Mouse (Mus musculus) heart, adult 2 months (tissue): ENCODE measurements around the gene Awat2. TPM values are rescaled to one million over a fixed set of nuclear protein-coding genes. Genes with fewer than 3 reads are reported as not detected.
A peak's percentile ranks its signal among the peaks of the same experiment; 100 is the strongest.
"Not testable (repeated sequence)": the region's sequence is repeated elsewhere in the genome, so short reads cannot be mapped to it uniquely, and the experiment has no call there.

Experiments used
- DNase-seq, 2 experiments: peaks; one replicate each; pipeline ENCODE4 v3.0.0; 2021
- H3K27ac ChIP-seq: fragments of 200-600 bp; 2 replicates; pipeline ENCODE4 v1.8.1; 2022
- H3K27me3 ChIP-seq: fragments of 200-500 bp; 2 replicates; pipeline ENCODE4 v1.6.1; 2012; ENCODE audit warnings: mild to moderate bottlenecking, low read length, inconsistent platforms, mixed read lengths; ENCODE audit not compliant: control insufficient read depth, insufficient read depth
- H3K36me3 ChIP-seq: fragments of 200-500 bp; 2 replicates; pipeline ENCODE4 v1.6.1; 2012; ENCODE audit warnings: low read length, inconsistent platforms; ENCODE audit not compliant: control insufficient read depth, insufficient read depth
- H3K4me1 ChIP-seq: fragments of 200-500 bp; 2 replicates; pipeline ENCODE4 v1.6.1; 2011; ENCODE audit warnings: low read length; ENCODE audit not compliant: control insufficient read depth, insufficient read depth
- H3K4me3 ChIP-seq: fragments of 200-600 bp; 2 replicates; pipeline ENCODE4 v1.8.1; 2022
- H3K79me2 ChIP-seq: fragments of 200-500 bp; replicated peaks from 2 replicates; pipeline ENCODE4 v1.6.1; 2012; ENCODE audit warnings: mild to moderate bottlenecking, inconsistent platforms, low read length, moderate library complexity, mixed read lengths; ENCODE audit not compliant: control insufficient read depth, insufficient read depth
- H3K9ac ChIP-seq: fragments of 200-500 bp; 2 replicates; pipeline ENCODE4 v1.6.1; 2012; ENCODE audit warnings: low read depth, mild to moderate bottlenecking, control low read depth, inconsistent platforms, low read length, mixed read lengths
- CTCF ChIP-seq: fragments of 200-600 bp; IDR thresholded peaks from 2 replicates; pipeline ENCODE4 v1.8.1; 2022; ENCODE audit warnings: antibody characterized with exemption, mild to moderate bottlenecking, moderate library complexity
- EP300 ChIP-seq: fragments of 200-500 bp; IDR thresholded peaks from 2 replicates; pipeline ENCODE4 v1.6.1; 2011; ENCODE audit warnings: low read depth, low read length, control low read depth; ENCODE audit not compliant: insufficient read depth
- POLR2A ChIP-seq: fragments of 200-500 bp; IDR thresholded peaks from 2 replicates; pipeline ENCODE4 v1.6.1; 2011; ENCODE audit warnings: mild to moderate bottlenecking, low read depth, low read length, control low read depth; ENCODE audit not compliant: insufficient read depth
- WGBS: fragments of 180-500 bp; shearing (Covaris S2); methylation state at CpG from one replicate; pipeline ENCODE4 v1.1.7; 2018; 5-methylcytosine and 5-hydroxymethylcytosine counted together
- intact Hi-C: fragments of 180-260 bp; cut with DNase I; formaldehyde crosslinking; loops from one replicate; pipeline ENCODE4 v1.15.1; 2025
- long read RNA-seq: library from polyadenylated mRNA; stranded (forward); transcript quantifications from one replicate; pipeline ENCODE4 v2.0.0, GENCODE M21; 2021
- polyA plus RNA-seq: library from polyadenylated mRNA; depleted of rRNA; stranded (reverse); fragments of >200 nt; gene quantifications from 2 replicates; pipeline ENCODE4 v1.2.3, GENCODE M21; 2012; rRNA removed
- total RNA-seq, 2 experiments: library from RNA; stranded (reverse); gene quantifications; 2 replicates each; pipeline ENCODE4 v1.2.3; 2021

Awat2 gene
- total RNA-seq (not detected), polyA plus RNA-seq (0.12 TPM in 1 of 2 replicates, not detected in the other)
- long read RNA-seq, result 0 reads

- H3K4me1 ChIP-seq, H3K27ac ChIP-seq, intact Hi-C loops, H3K27me3 ChIP-seq, H3K4me3 ChIP-seq, H3K9ac ChIP-seq, H3K36me3 ChIP-seq, H3K79me2 ChIP-seq, DNase-seq: not testable (repeated sequence)
- WGBS, result 77% methylated on average over 2 of the region's 2 CpGs
Measured at GRCm38 (mm10) chrX:100442617-100443016, at the start of gene Awat2. Awat2 (minus strand) TSS chrX:100442717.

GRCm38 (mm10) chrX:100480317-100480716 lies 37.8 kb upstream of the Awat2 start:
- Histone ChIP-seq H3K4me1 (no peaks in the 10 kb centered on the region), H3K27me3 (no peaks in the 10 kb centered on the region), H3K27ac (no peak overlapping the region), H3K36me3 (no peaks in the 10 kb centered on the region), H3K9ac (no peak overlapping the region), H3K79me2 (no peaks in the 10 kb centered on the region), H3K4me3 (no peak overlapping the region)
- intact Hi-C loops, result loop anchor here (1.0 to 10.0 kb wide), 5 partner anchors 506 to 1348 kb away; partner anchors contain the start of gene Eda
- TF ChIP-seq EP300, result 0 out of 2 replicates have a peak, but pooled peaks have one; percentile 62
- TF ChIP-seq POLR2A, result no peak
- TF ChIP-seq CTCF, result peak; percentile 80
- whole genome bisulfite sequencing, result 18% methylated on average over 3 of the region's 3 CpGs
- peak; percentile 63 to 65 for DNase-seq

GRCm38 (mm10) chrX:100475569-100476223 lies 33.2 kb upstream of the Awat2 start:
- no peak overlapping the region for H3K27ac ChIP-seq
- H3K79me2 ChIP-seq, result no peaks in the 10 kb centered on the region
- no peaks in the 10 kb centered on the region for H3K27me3 ChIP-seq
- 51% methylated on average over 4 of the region's 4 CpGs for WGBS
- H3K4me3 ChIP-seq, result no peak overlapping the region
- intact Hi-C loops, result no loop called here
- DNase-seq, result peak in 1 of 2 experiments; percentile 6
- no peaks in the 10 kb centered on the region for H3K4me1 ChIP-seq
- no peak for TF ChIP-seq CTCF
- no peak for TF ChIP-seq EP300
- no peak for TF ChIP-seq POLR2A
- H3K36me3 ChIP-seq, result no peaks in the 10 kb centered on the region
- H3K9ac ChIP-seq, result no peak overlapping the region

GRCm38 (mm10) chrX:100471491-100471890 lies 29.0 kb upstream of the Awat2 start:
- 61% methylated on average over 3 of the region's 3 CpGs for WGBS
- Histone ChIP-seq H3K36me3 (no peaks in the 10 kb centered on the region), H3K4me3 (no peak overlapping the region), H3K27me3 (no peaks in the 10 kb centered on the region), H3K4me1 (no peaks in the 10 kb centered on the region), H3K9ac (no peak overlapping the region), H3K79me2 (no peaks in the 10 kb centered on the region), H3K27ac (no peak overlapping the region)
- peak in 1 of 2 experiments; percentile 6 for DNase-seq
- intact Hi-C loops, result no loop called here
- TF ChIP-seq CTCF (no peak), POLR2A (no peak), EP300 (no peak)

- Histone ChIP-seq H3K4me3 (no peak overlapping the region), H3K4me1 (no peaks in the 10 kb centered on the region), H3K9ac (no peak overlapping the region), H3K36me3 (no peaks in the 10 kb centered on the region), H3K27me3 (no peaks in the 10 kb centered on the region), H3K27ac (no peak overlapping the region), H3K79me2 (no peaks in the 10 kb centered on the region)
- intact Hi-C loops, result no loop called here
- WGBS, result 66% methylated on average over 3 of the region's 3 CpGs
- no peak for DNase-seq
- TF ChIP-seq POLR2A (no peak), CTCF (no peak), EP300 (no peak)
Measured at GRCm38 (mm10) chrX:100470126-100470525, 27.6 kb upstream of the Awat2 start.

- H3K79me2 ChIP-seq, result no peaks in the 10 kb centered on the region
- no peaks in the 10 kb centered on the region for H3K36me3 ChIP-seq
- TF ChIP-seq POLR2A (no peak), CTCF (no peak), EP300 (no peak)
- no peak for DNase-seq
- no peak overlapping the region for H3K9ac ChIP-seq
- no peaks in the 10 kb centered on the region for H3K4me1 ChIP-seq
- no peak overlapping the region for H3K27ac ChIP-seq
- no peaks in the 10 kb centered on the region for H3K27me3 ChIP-seq
- intact Hi-C loops, result no loop called here
- WGBS, result 39% methylated on average over 4 of the region's 4 CpGs
- H3K4me3 ChIP-seq, result no peak overlapping the region
Measured at GRCm38 (mm10) chrX:100468047-100468446, 25.5 kb upstream of the Awat2 start.
